Mouse (Mus musculus) limb, embryonic 10.5 days (tissue): Measurements from ENCODE around the gene Dlx3. TPM values are rescaled to one million over a fixed set of nuclear protein-coding genes. Genes with fewer than 3 reads are reported as not detected.

Experiments used
- DNase-seq: peaks from one replicate; pipeline ENCODE4 v3.0.0-alpha.2; 2017; ENCODE audit warnings: low spot score
- H3K27ac ChIP-seq: fragments of 300-500 bp; sonication (generic); 2 replicates; pipeline ENCODE4 v1.5.1; 2016; ENCODE audit warnings: mild to moderate bottlenecking
- H3K27me3 ChIP-seq: fragments of 300-500 bp; sonication (generic); 2 replicates; pipeline ENCODE4 v1.6.1; 2016; ENCODE audit warnings: low read depth, mild to moderate bottlenecking; ENCODE audit not compliant: poor library complexity, severe bottlenecking
- H3K36me3 ChIP-seq: fragments of 300-500 bp; sonication (generic); 2 replicates; pipeline ENCODE4 v1.6.1; 2016; ENCODE audit warnings: mild to moderate bottlenecking, moderate library complexity
- H3K4me1 ChIP-seq: fragments of 300-500 bp; sonication (generic); 2 replicates; pipeline ENCODE4 v1.6.1; 2016
- H3K4me3 ChIP-seq: fragments of 300-500 bp; sonication (generic); 2 replicates; pipeline ENCODE4 v1.5.1; 2016; ENCODE audit warnings: mild to moderate bottlenecking, moderate library complexity
- H3K9me3 ChIP-seq: fragments of 300-500 bp; sonication (generic); replicated peaks from 2 replicates; pipeline ENCODE4 v1.6.1; 2016; ENCODE audit warnings: mild to moderate bottlenecking
- WGBS: fragments of 180-500 bp; shearing (Covaris S2); methylation state at CpG from one replicate; pipeline ENCODE4 v1.1.7; 2016; 5-methylcytosine and 5-hydroxymethylcytosine counted together
- polyA plus RNA-seq: library from polyadenylated mRNA; unstranded; fragments of >200 nt; fragmentation: Nextera tagmentation; extraction: Ambion mirVana; gene quantifications from 2 replicates; pipeline ENCODE4 v1.2.1, GENCODE M21; 2016

The Dlx3 gene
- polyA plus RNA-seq, 1 experiment from 2014 or later: 6.9 TPM

DNA sequence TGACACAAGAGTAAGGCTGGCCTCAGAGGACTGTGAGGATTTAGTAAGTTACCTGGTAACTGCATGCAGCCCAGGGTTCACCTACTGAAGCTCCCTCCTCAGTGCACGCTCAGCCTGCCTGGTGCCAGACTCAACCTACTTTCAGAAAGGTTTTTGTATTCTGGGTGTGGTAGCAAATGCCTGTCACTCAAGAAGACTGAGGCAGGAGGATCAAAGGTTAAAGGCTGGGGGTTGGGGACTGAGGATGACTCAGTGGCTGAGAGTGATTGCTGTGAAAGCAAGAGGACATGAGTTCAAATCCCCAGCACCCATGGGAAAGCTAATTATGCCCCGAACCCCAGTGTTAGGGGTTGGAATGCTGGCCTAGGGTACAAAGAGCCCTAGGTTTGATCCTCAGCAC, 35.6 kb downstream of the Dlx3 start:
- Histone ChIP-seq H3K4me1 (peaks cover 5% of the 10 kb centered on the region), H3K4me3 (no peak overlapping the region), H3K9me3 (no peaks in the 10 kb centered on the region), H3K36me3 (no peaks in the 10 kb centered on the region), H3K27ac (no peak overlapping the region), H3K27me3 (peaks cover 68% of the 10 kb centered on the region)
- no peak for DNase-seq
- WGBS: 89% methylated on average over 2 of the region's 2 CpGs

GRCm38 (mm10) chr11:95157356-95157755, 37.4 kb downstream of the Dlx3 start:
- no peaks in the 10 kb centered on the region for H3K36me3 ChIP-seq
- no peaks in the 10 kb centered on the region for H3K9me3 ChIP-seq
- H3K27me3 ChIP-seq: peaks cover 49% of the 10 kb centered on the region
- H3K27ac ChIP-seq: no peak overlapping the region
- WGBS: 56% methylated on average over 5 of the region's 5 CpGs
- no peaks in the 10 kb centered on the region for H3K4me1 ChIP-seq
- no peak for DNase-seq
- no peak overlapping the region for H3K4me3 ChIP-seq

- Histone ChIP-seq H3K27me3 (peaks cover 44% of the 10 kb centered on the region), H3K36me3 (no peaks in the 10 kb centered on the region), H3K9me3 (no peaks in the 10 kb centered on the region), H3K4me3 (no peak overlapping the region), H3K4me1 (no peaks in the 10 kb centered on the region), H3K27ac (no peak overlapping the region)
- DNase-seq: no peak
- WGBS: 80% methylated on average over 5 of the region's 5 CpGs
These were observed 38.0 kb downstream of the Dlx3 start for GRCm38 (mm10) chr11:95157872-95158271.

GRCm38 (mm10) chr11:95159763-95160371, 39.9 kb downstream of the Dlx3 start:
- WGBS: 90% methylated on average over 8 of the region's 8 CpGs
- H3K4me1 ChIP-seq: no peaks in the 10 kb centered on the region
- no peaks in the 10 kb centered on the region for H3K36me3 ChIP-seq
- DNase-seq: no peak
- peaks cover 25% of the 10 kb centered on the region for H3K27me3 ChIP-seq
- no peak overlapping the region for H3K27ac ChIP-seq
- H3K4me3 ChIP-seq: no peak overlapping the region
- H3K9me3 ChIP-seq: no peaks in the 10 kb centered on the region

GRCm38 (mm10) chr11:95160693-95161092, 40.8 kb downstream of the Dlx3 start:
- Histone ChIP-seq H3K27ac (no peak overlapping the region), H3K4me1 (peaks cover 2% of the 10 kb centered on the region; the same call in 1 of the 2 replicates), H3K9me3 (no peaks in the 10 kb centered on the region), H3K36me3 (no peaks in the 10 kb centered on the region), H3K27me3 (peaks cover 18% of the 10 kb centered on the region), H3K4me3 (no peak overlapping the region)
- WGBS: 49% methylated on average over 7 of the region's 7 CpGs
- DNase-seq: no peak

DNA sequence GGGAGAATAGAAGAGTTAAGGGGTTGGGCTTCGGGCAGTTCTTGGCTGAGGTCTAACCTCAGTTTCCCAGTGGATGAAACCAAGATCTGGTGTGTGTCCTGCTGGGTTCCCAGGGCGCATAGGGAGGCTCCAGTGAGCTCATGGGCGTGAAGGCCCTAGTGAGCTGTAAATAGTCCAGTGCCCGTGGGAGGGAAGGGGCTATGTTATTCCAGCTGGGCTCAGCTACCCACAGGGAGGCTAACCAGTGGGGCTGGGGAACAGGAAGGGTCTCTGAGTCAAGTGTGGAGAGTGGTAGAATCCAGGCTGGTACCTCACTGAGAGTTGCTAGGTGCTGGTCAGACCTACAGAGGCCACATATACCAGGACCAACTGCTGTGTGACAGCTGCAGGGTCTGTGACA, 41.8 kb downstream of the Dlx3 start:
- no peak for DNase-seq
- Histone ChIP-seq H3K9me3 (no peaks in the 10 kb centered on the region), H3K27ac (no peak overlapping the region), H3K4me3 (no peak overlapping the region), H3K36me3 (no peaks in the 10 kb centered on the region), H3K4me1 (peaks cover 4% of the 10 kb centered on the region), H3K27me3 (peaks cover 15% of the 10 kb centered on the region)
- WGBS: 74% methylated on average over 4 of the region's 4 CpGs

GRCm38 (mm10) chr11:95165857-95166256, 45.9 kb downstream of the Dlx3 start:
- WGBS: 72% methylated on average over 5 of the region's 5 CpGs
- DNase-seq: no peak
- H3K27me3 ChIP-seq: no peaks in the 10 kb centered on the region
- no peak overlapping the region for H3K27ac ChIP-seq
- no peaks in the 10 kb centered on the region for H3K36me3 ChIP-seq
- no peaks in the 10 kb centered on the region for H3K9me3 ChIP-seq
- peaks cover 8% of the 10 kb centered on the region for H3K4me1 ChIP-seq
- H3K4me3 ChIP-seq: no peak overlapping the region

Other genes with a start within 250 kb of the Dlx3 start
- gene Col1a1, start 183.9 kb upstream of the Dlx3 start, polyA plus RNA-seq: 81.4 and 104 TPM in 2 replicates
- not detected in 2 replicates for gene Hils1, start 152.5 kb upstream of the Dlx3 start, polyA plus RNA-seq
- gene Sgca, start 143.8 kb upstream of the Dlx3 start, polyA plus RNA-seq: 0.23 TPM in 1 of 2 replicates, not detected in the other
- gene Ppp1r9b, start 129.1 kb upstream of the Dlx3 start, polyA plus RNA-seq: 9.9 and 10.8 TPM in 2 replicates
- 29.7 and 39.2 TPM in 2 replicates for gene Samd14, start 110.2 kb upstream of the Dlx3 start, polyA plus RNA-seq
- 9.8 and 21.2 TPM in 2 replicates for gene Pdk2, start 78.8 kb upstream of the Dlx3 start, polyA plus RNA-seq
- gene Itga3, start 43.3 kb upstream of the Dlx3 start, polyA plus RNA-seq: 10.2 and 11.1 TPM in 2 replicates
- gene Dlx4, start 26.1 kb downstream of the Dlx3 start, polyA plus RNA-seq: 0.85 and 1.9 TPM in 2 replicates
- not detected in 2 replicates for gene Tac4, start 141.4 kb downstream of the Dlx3 start, polyA plus RNA-seq
- gene Kat7, start 190.1 kb downstream of the Dlx3 start, polyA plus RNA-seq: 93.9 and 99.0 TPM in 2 replicates
- 12.8 and 15.0 TPM in 2 replicates for gene Fam117a, start 216.9 kb downstream of the Dlx3 start, polyA plus RNA-seq